25 mouse cellular contexts compared by ENCODE assay signal in the genomic region with DNA sequence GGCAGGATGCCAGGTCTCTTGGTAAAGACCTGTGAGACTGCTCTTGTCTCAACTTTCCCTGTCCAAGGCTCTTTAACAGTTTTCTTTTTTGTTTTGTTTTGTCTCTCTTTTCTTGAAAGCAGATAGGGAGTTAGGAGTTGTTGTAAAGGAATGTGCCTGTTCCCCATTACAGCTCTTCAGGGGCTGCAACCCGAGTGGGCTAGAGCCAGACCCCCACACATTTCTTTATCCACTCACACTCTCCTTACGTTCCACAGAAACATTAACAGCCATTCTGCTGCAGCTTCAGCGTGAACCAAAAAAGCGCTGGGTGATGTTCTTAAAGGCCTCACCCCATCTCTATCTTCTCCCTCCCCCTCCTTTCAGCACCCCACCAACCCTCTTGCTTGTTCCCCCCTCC.
A peak's percentile ranks its signal among the peaks of the same experiment; 100 is the strongest.
DNase-seq lines count a peak whose midpoint lies in the region; ATAC-seq lines count a peak whose summit lies in the region.
"Had no signal": no experiment of that assay in that cellular context is flagged by ENCODE, and none has a peak within 500 bp of the region (broad histone marks: within the 10 kb centered on the region; RNA-seq: fewer than 3 reads in every experiment).

No protein-coding gene starts in this region.

- no peaks in the 10 kb centered on the region for H3K27me3 ChIP-seq in embryonic facial prominence, embryonic 10.5 days (replicated peaks; ENCODE audit: low read depth, poor library complexity, severe bottlenecking)
- no peaks in the 10 kb centered on the region for H3K27me3 ChIP-seq in embryonic facial prominence, embryonic 12.5 days
- no peaks in the 10 kb centered on the region for H3K27me3 ChIP-seq in limb, embryonic 11.5 days (ENCODE audit: control insufficient read depth, insufficient read depth, low read length)
- H3K27me3 ChIP-seq in heart, embryonic 10.5 days (ENCODE audit: insufficient read depth, poor library complexity, severe bottlenecking): no peaks in the 10 kb centered on the region
- H3K27me3 ChIP-seq: forebrain, embryonic 15.5 days; liver, embryonic 12.5 days had no signal

- peaks cover 10% of the 10 kb centered on the region for H3K4me1 ChIP-seq in embryonic facial prominence, embryonic 10.5 days
- H3K4me1 ChIP-seq in embryonic facial prominence, embryonic 12.5 days: peaks cover 8% of the 10 kb centered on the region
- no peaks in the 10 kb centered on the region for H3K4me1 ChIP-seq in limb, embryonic 11.5 days (ENCODE audit: control insufficient read depth, insufficient read depth, low read length)
- H3K4me1 ChIP-seq in heart, embryonic 10.5 days: no peaks in the 10 kb centered on the region
- H3K4me1 ChIP-seq: forebrain, embryonic 15.5 days; liver, embryonic 12.5 days had no signal

- no peak overlapping the region for H3K9ac ChIP-seq in embryonic facial prominence, embryonic 12.5 days
- H3K9ac ChIP-seq in limb, embryonic 11.5 days (ENCODE audit: low read length): no peak overlapping the region
- H3K9ac ChIP-seq: forebrain, embryonic 15.5 days; hindbrain, embryonic 14.5 days; liver, embryonic 12.5 days; liver, postnatal 0 days had no signal

- no peaks in the 10 kb centered on the region for H3K36me3 ChIP-seq in embryonic facial prominence, embryonic 10.5 days (replicated peaks)
- no peaks in the 10 kb centered on the region for H3K36me3 ChIP-seq in embryonic facial prominence, embryonic 12.5 days
- H3K36me3 ChIP-seq in limb, embryonic 11.5 days (ENCODE audit: control insufficient read depth, insufficient read depth, low read length): no peaks in the 10 kb centered on the region
- H3K36me3 ChIP-seq in heart, embryonic 10.5 days: no peaks in the 10 kb centered on the region
- H3K36me3 ChIP-seq: forebrain, embryonic 15.5 days; liver, embryonic 12.5 days had no signal

- peak; percentile 8 for DNase-seq in embryo, embryonic 11 days
- no peak for DNase-seq in embryo, embryonic 10.5 days (ENCODE audit: low spot score)
- peak; percentile 8 for DNase-seq in embryonic facial prominence, embryonic 10.5 days (ENCODE audit: low spot score)
- no peak for DNase-seq in limb, embryonic 11.5 days (ENCODE audit: low spot score)
- DNase-seq in heart, embryonic 10.5 days (ENCODE audit: low spot score): no peak
- no peak for DNase-seq in spleen, postnatal 36 days (ENCODE audit: low spot score in 2 of 2)
- DNase-seq: adrenal gland, postnatal 25 days; gastrocnemius, postnatal 14 days; heart, postnatal 36 days; kidney, postnatal 4 days; layer of hippocampus, postnatal 36 days; left cerebral cortex, postnatal 4 days; liver, postnatal 0 days; lung, postnatal 36 days; right cerebral cortex, postnatal 25 days; thymus, adult 2 months; thymus, postnatal 36 days had no signal

- peak; percentile 41; the same call in 1 of the 2 replicates for ATAC-seq in embryonic facial prominence, embryonic 12.5 days (ENCODE audit: insufficient number of reproducible peaks, insufficient read depth, low FRiP score, low TSS enrichment)
- ATAC-seq in limb, embryonic 11.5 days (ENCODE audit: insufficient number of reproducible peaks, low FRiP score, low TSS enrichment, low read depth): 0 out of 2 replicates have a peak, but pooled peaks have one; percentile 39
- ATAC-seq: CD4-positive, CD25-positive, alpha-beta regulatory T cell, adult 4 months; forebrain, embryonic 15.5 days; intestine, postnatal 0 days; liver, embryonic 12.5 days; liver, postnatal 0 days; midbrain, embryonic 16.5 days had no signal

- WGBS in embryonic facial prominence, embryonic 10.5 days: 73% methylated on average over 4 of the region's 4 CpGs
- WGBS in embryonic facial prominence, embryonic 12.5 days: 35% methylated on average over 4 of the region's 4 CpGs
- 59% methylated on average over 4 of the region's 4 CpGs for WGBS in limb, embryonic 11.5 days
- WGBS in heart, embryonic 10.5 days: 75% methylated on average over 4 of the region's 4 CpGs

- H3K4me3 ChIP-seq in embryonic facial prominence, embryonic 10.5 days: no peak overlapping the region
- no peak overlapping the region for H3K4me3 ChIP-seq in embryonic facial prominence, embryonic 12.5 days
- no peak overlapping the region for H3K4me3 ChIP-seq in limb, embryonic 11.5 days (ENCODE audit: low read depth, low read length)
- H3K4me3 ChIP-seq in heart, embryonic 10.5 days: no peak overlapping the region
- H3K4me3 ChIP-seq: forebrain, embryonic 15.5 days; liver, embryonic 12.5 days had no signal

- no peak overlapping the region for H3K4me2 ChIP-seq in embryonic facial prominence, embryonic 12.5 days (replicated peaks)
- H3K4me2 ChIP-seq in limb, embryonic 11.5 days (ENCODE audit: low read depth, severe bottlenecking): no peak overlapping the region
- H3K4me2 ChIP-seq: forebrain, embryonic 15.5 days; hindbrain, embryonic 14.5 days; liver, embryonic 12.5 days; midbrain, embryonic 11.5 days had no signal

- H3K9me3 ChIP-seq in embryonic facial prominence, embryonic 10.5 days: no peaks in the 10 kb centered on the region
- H3K9me3 ChIP-seq in embryonic facial prominence, embryonic 12.5 days: no peaks in the 10 kb centered on the region
- H3K9me3 ChIP-seq in limb, embryonic 11.5 days (ENCODE audit: control insufficient read depth, low read length): no peaks in the 10 kb centered on the region
- H3K9me3 ChIP-seq in heart, embryonic 10.5 days: no peaks in the 10 kb centered on the region
- H3K9me3 ChIP-seq: forebrain, embryonic 15.5 days; liver, embryonic 12.5 days had no signal

- peak overlapping the region; percentile 2; the same call in 1 of the 2 replicates for H3K27ac ChIP-seq in embryonic facial prominence, embryonic 10.5 days (replicated peaks)
- H3K27ac ChIP-seq in embryonic facial prominence, embryonic 12.5 days: peak overlapping the region; percentile 74
- no peak overlapping the region for H3K27ac ChIP-seq in limb, embryonic 11.5 days (replicated peaks; ENCODE audit: low read depth, low read length)
- H3K27ac ChIP-seq in heart, embryonic 10.5 days: no peak overlapping the region; the same call in 1 of the 2 replicates
- H3K27ac ChIP-seq: forebrain, embryonic 15.5 days; hindbrain, embryonic 14.5 days; liver, embryonic 12.5 days had no signal

Comparison
In these comparisons a context has a peak if more than half of its experiments do, and no peak if none do; other contexts are left out.
1. DNase-seq: peak in embryo, embryonic 11 days (single experiment) and embryonic facial prominence, embryonic 10.5 days (single experiment); none in embryo, embryonic 10.5 days (single experiment), limb, embryonic 11.5 days (single experiment), heart, embryonic 10.5 days (single experiment) and spleen, postnatal 36 days (0 of 2).
2. H3K27ac ChIP-seq: peak in embryonic facial prominence, embryonic 10.5 days (single experiment) and embryonic facial prominence, embryonic 12.5 days (single experiment); none in limb, embryonic 11.5 days (single experiment) and heart, embryonic 10.5 days (single experiment).